Mouse (Mus musculus) heart, adult 2 months (tissue): Measurements from ENCODE around the gene Slc2a6. TPM values are rescaled to one million over a fixed set of nuclear protein-coding genes. Genes with fewer than 3 reads are reported as not detected.

Experiments
- DNase-seq, 2 experiments: peaks; one replicate each; pipeline ENCODE4 v3.0.0; 2021
- H3K27ac ChIP-seq: fragments of 200-600 bp; 2 replicates; pipeline ENCODE4 v1.8.1; 2022
- H3K27me3 ChIP-seq: fragments of 200-500 bp; 2 replicates; pipeline ENCODE4 v1.6.1; 2012; ENCODE audit warnings: mild to moderate bottlenecking, low read length, inconsistent platforms, mixed read lengths; ENCODE audit not compliant: control insufficient read depth, insufficient read depth
- H3K36me3 ChIP-seq: fragments of 200-500 bp; 2 replicates; pipeline ENCODE4 v1.6.1; 2012; ENCODE audit warnings: low read length, inconsistent platforms; ENCODE audit not compliant: control insufficient read depth, insufficient read depth
- H3K4me1 ChIP-seq: fragments of 200-500 bp; 2 replicates; pipeline ENCODE4 v1.6.1; 2011; ENCODE audit warnings: low read length; ENCODE audit not compliant: control insufficient read depth, insufficient read depth
- H3K4me3 ChIP-seq: fragments of 200-600 bp; 2 replicates; pipeline ENCODE4 v1.8.1; 2022
- H3K79me2 ChIP-seq: fragments of 200-500 bp; replicated peaks from 2 replicates; pipeline ENCODE4 v1.6.1; 2012; ENCODE audit warnings: mild to moderate bottlenecking, inconsistent platforms, low read length, moderate library complexity, mixed read lengths; ENCODE audit not compliant: control insufficient read depth, insufficient read depth
- H3K9ac ChIP-seq: fragments of 200-500 bp; 2 replicates; pipeline ENCODE4 v1.6.1; 2012; ENCODE audit warnings: low read depth, mild to moderate bottlenecking, control low read depth, inconsistent platforms, low read length, mixed read lengths
- CTCF ChIP-seq: fragments of 200-600 bp; IDR thresholded peaks from 2 replicates; pipeline ENCODE4 v1.8.1; 2022; ENCODE audit warnings: antibody characterized with exemption, mild to moderate bottlenecking, moderate library complexity
- EP300 ChIP-seq: fragments of 200-500 bp; IDR thresholded peaks from 2 replicates; pipeline ENCODE4 v1.6.1; 2011; ENCODE audit warnings: low read depth, low read length, control low read depth; ENCODE audit not compliant: insufficient read depth
- POLR2A ChIP-seq: fragments of 200-500 bp; IDR thresholded peaks from 2 replicates; pipeline ENCODE4 v1.6.1; 2011; ENCODE audit warnings: mild to moderate bottlenecking, low read depth, low read length, control low read depth; ENCODE audit not compliant: insufficient read depth
- WGBS: fragments of 180-500 bp; shearing (Covaris S2); methylation state at CpG from one replicate; pipeline ENCODE4 v1.1.7; 2018; 5-methylcytosine and 5-hydroxymethylcytosine counted together
- intact Hi-C: fragments of 180-260 bp; cut with DNase I; formaldehyde crosslinking; loops from one replicate; pipeline ENCODE4 v1.15.1; 2025
- polyA plus RNA-seq: library from polyadenylated mRNA; depleted of rRNA; stranded (reverse); fragments of >200 nt; gene quantifications from 2 replicates; pipeline ENCODE4 v1.2.3, GENCODE M21; 2012
- total RNA-seq, 2 experiments: library from RNA; stranded (reverse); gene quantifications; 2 replicates each; pipeline ENCODE4 v1.2.3; 2021

The Slc2a6 gene
- total and polyA plus RNA-seq, 3 experiments, result 0.21 to 1.1 (median 0.41) TPM

- H3K27me3 ChIP-seq, result no peaks in the 10 kb centered on the region
- DNase-seq, result no peak
- H3K27ac ChIP-seq, result no peak overlapping the region
- H3K4me3 ChIP-seq, result no peak overlapping the region
- no peaks in the 10 kb centered on the region for H3K79me2 ChIP-seq
- H3K36me3 ChIP-seq, result no peaks in the 10 kb centered on the region
- H3K9ac ChIP-seq, result no peak overlapping the region
- peaks cover 10% of the 10 kb centered on the region for H3K4me1 ChIP-seq
- intact Hi-C loops, result no loop called here
- WGBS, result 84% methylated on average over 2 of the region's 2 CpGs
- TF ChIP-seq POLR2A (no peak), CTCF (no peak), EP300 (no peak)
Measured at GRCm38 (mm10) chr2:27070247-27070813, 42.5 kb upstream of the Slc2a6 start.

GRCm38 (mm10) chr2:27069646-27070045, 41.8 kb upstream of the Slc2a6 start:
- TF ChIP-seq POLR2A (no peak), CTCF (no peak), EP300 (no peak)
- intact Hi-C loops, result no loop called here
- 74% methylated on average over 3 of the region's 3 CpGs for WGBS

GRCm38 (mm10) chr2:27067996-27068395, 40.2 kb upstream of the Slc2a6 start:
- Histone ChIP-seq H3K4me1 (peaks cover 4% of the 10 kb centered on the region), H3K4me3 (no peak overlapping the region), H3K36me3 (no peaks in the 10 kb centered on the region), H3K79me2 (no peaks in the 10 kb centered on the region), H3K27me3 (no peaks in the 10 kb centered on the region), H3K27ac (no peak overlapping the region), H3K9ac (no peak overlapping the region)
- WGBS, result 70% methylated on average over 2 of the region's 2 CpGs
- intact Hi-C loops, result no loop called here
- TF ChIP-seq EP300 (no peak), CTCF (no peak), POLR2A (no peak)
- no peak for DNase-seq

More at GRCm38 (mm10) chr2:27069646-27070045, 41.8 kb upstream of the Slc2a6 start:
- no peak overlapping the region for H3K27ac ChIP-seq
- H3K36me3 ChIP-seq, result no peaks in the 10 kb centered on the region
- H3K4me1 ChIP-seq, result peaks cover 7% of the 10 kb centered on the region
- DNase-seq, result no peak
- H3K4me3 ChIP-seq, result no peak overlapping the region
- H3K9ac ChIP-seq, result no peak overlapping the region
- no peaks in the 10 kb centered on the region for H3K27me3 ChIP-seq
- H3K79me2 ChIP-seq, result no peaks in the 10 kb centered on the region

- Histone ChIP-seq H3K79me2 (no peaks in the 10 kb centered on the region), H3K27me3 (no peaks in the 10 kb centered on the region), H3K27ac (no peak overlapping the region), H3K4me1 (peaks cover 4% of the 10 kb centered on the region), H3K36me3 (no peaks in the 10 kb centered on the region), H3K4me3 (no peak overlapping the region), H3K9ac (no peak overlapping the region)
- DNase-seq, result no peak
- intact Hi-C loops, result no loop called here
- no peak for TF ChIP-seq POLR2A
- TF ChIP-seq CTCF, result no peak
- no peak for TF ChIP-seq EP300
- 92% methylated on average over 2 of the region's 2 CpGs for WGBS
Measured at GRCm38 (mm10) chr2:27067124-27067523, 39.3 kb upstream of the Slc2a6 start.

- no peak overlapping the region for H3K9ac ChIP-seq
- H3K4me3 ChIP-seq, result no peak overlapping the region
- H3K79me2 ChIP-seq, result no peaks in the 10 kb centered on the region
- peaks cover 2% of the 10 kb centered on the region; the same call in 1 of the 2 replicates for H3K4me1 ChIP-seq
- DNase-seq, result no peak
- intact Hi-C loops, result no loop called here
- H3K27ac ChIP-seq, result no peak overlapping the region
- TF ChIP-seq EP300, result no peak
- no peak for TF ChIP-seq POLR2A
- TF ChIP-seq CTCF, result no peak
- H3K27me3 ChIP-seq, result no peaks in the 10 kb centered on the region
- H3K36me3 ChIP-seq, result no peaks in the 10 kb centered on the region
- 75% methylated on average over 9 of the region's 9 CpGs for WGBS
Measured at GRCm38 (mm10) chr2:27059187-27059586, 31.4 kb upstream of the Slc2a6 start.

- Histone ChIP-seq H3K4me1 (peaks cover 2% of the 10 kb centered on the region; the same call in 1 of the 2 replicates), H3K27me3 (no peaks in the 10 kb centered on the region), H3K27ac (no peak overlapping the region), H3K79me2 (no peaks in the 10 kb centered on the region), H3K4me3 (no peak overlapping the region), H3K36me3 (no peaks in the 10 kb centered on the region), H3K9ac (no peak overlapping the region)
- no peak for DNase-seq
- intact Hi-C loops, result no loop called here
- TF ChIP-seq EP300 (no peak), POLR2A (no peak), CTCF (no peak)
- WGBS, result 51% methylated on average over 12 of the region's 12 CpGs
Measured at GRCm38 (mm10) chr2:27058751-27059150, 31.0 kb upstream of the Slc2a6 start.
